Mouse (Mus musculus) limb, embryonic 11.5 days (tissue): ENCODE measurements at regions not wholly inside any gene's neighbourhood (a gene's known extent, or its start where the extent isn't known, plus 50 kb on each side); places are given as distances from the start of the nearest gene placed in this dataset.

Experiments used
- ATAC-seq: fragments of 200-750 bp; cut with Nextera tagmentation; 2 replicates; pipeline ENCODE4 v1.8.0; 2017; ENCODE audit warnings: low read depth; ENCODE audit not compliant: insufficient number of reproducible peaks, low FRiP score, low TSS enrichment
- DNase-seq: peaks from one replicate; pipeline ENCODE4 v3.0.0-alpha.2; 2015; ENCODE audit warnings: low spot score
- H3K27ac ChIP-seq: fragments of 300-500 bp; sonication (generic); replicated peaks from 2 replicates; pipeline ENCODE4 v1.5.1; 2014; ENCODE audit warnings: low read depth, mild to moderate bottlenecking, low read length
- H3K27me3 ChIP-seq: fragments of 300-500 bp; sonication (generic); 2 replicates; pipeline ENCODE4 v1.6.1; 2014; ENCODE audit warnings: mild to moderate bottlenecking, low read length, mixed read lengths; ENCODE audit not compliant: control insufficient read depth, insufficient read depth
- H3K36me3 ChIP-seq: fragments of 300-500 bp; sonication (generic); 2 replicates; pipeline ENCODE4 v1.6.1; 2014; ENCODE audit warnings: mild to moderate bottlenecking, low read length, moderate library complexity, mixed read lengths; ENCODE audit not compliant: control insufficient read depth, insufficient read depth
- H3K4me1 ChIP-seq: fragments of 300-500 bp; sonication (generic); 2 replicates; pipeline ENCODE4 v1.6.1; 2014; ENCODE audit warnings: low read length, mixed read lengths; ENCODE audit not compliant: control insufficient read depth, insufficient read depth
- H3K4me2 ChIP-seq: fragments of 300-500 bp; sonication (generic); 2 replicates; pipeline ENCODE4 v1.6.1; 2014; ENCODE audit warnings: low read depth, mild to moderate bottlenecking, moderate library complexity; ENCODE audit not compliant: severe bottlenecking
- H3K4me3 ChIP-seq: fragments of 300-500 bp; sonication (generic); 2 replicates; pipeline ENCODE4 v1.5.1; 2014; ENCODE audit warnings: low read depth, low read length
- H3K9ac ChIP-seq: fragments of 300-500 bp; sonication (generic); 2 replicates; pipeline ENCODE4 v1.6.1; 2014; ENCODE audit warnings: mild to moderate bottlenecking, low read length
- H3K9me3 ChIP-seq: fragments of 300-500 bp; sonication (generic); 2 replicates; pipeline ENCODE4 v1.6.1; 2016; ENCODE audit warnings: low read length; ENCODE audit not compliant: control insufficient read depth
- WGBS: fragments of 180-500 bp; shearing (Covaris S2); extraction: QIAGEN DNeasy Blood & Tissue Kit; methylation state at CpG from one replicate; pipeline ENCODE4 v1.1.7; 2014; 5-methylcytosine and 5-hydroxymethylcytosine counted together

DNA sequence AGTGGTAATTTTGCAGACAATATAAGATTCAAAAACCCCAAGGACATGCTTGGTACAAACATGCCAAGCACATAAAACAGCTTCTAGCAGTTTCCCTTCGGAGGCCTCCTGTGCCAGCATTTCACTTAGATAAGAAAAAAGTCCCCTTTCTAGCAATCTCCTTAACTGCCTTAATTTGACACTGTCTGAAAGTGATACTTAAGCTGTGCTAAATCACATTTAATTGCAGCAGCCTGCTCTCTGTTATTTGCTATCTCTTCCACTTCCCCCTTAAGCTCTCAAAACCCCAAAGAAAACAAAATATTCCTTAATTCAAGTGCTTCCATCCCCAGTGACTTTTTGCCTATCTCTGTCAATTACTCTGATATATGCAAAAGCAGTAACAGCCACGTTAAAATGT lies 86.9 kb upstream of the Prokr2 start:
- no peak overlapping the region for H3K4me3 ChIP-seq
- 23% methylated on average over 2 of the region's 2 CpGs for WGBS
- H3K27me3 ChIP-seq = no peaks in the 10 kb centered on the region
- no peaks in the 10 kb centered on the region for H3K36me3 ChIP-seq
- H3K27ac ChIP-seq = no peak overlapping the region
- no peak overlapping the region for H3K9ac ChIP-seq
- DNase-seq (no peak), ATAC-seq (no peak)
- no peak overlapping the region for H3K4me2 ChIP-seq
- no peaks in the 10 kb centered on the region for H3K4me1 ChIP-seq
- no peaks in the 10 kb centered on the region for H3K9me3 ChIP-seq

DNA sequence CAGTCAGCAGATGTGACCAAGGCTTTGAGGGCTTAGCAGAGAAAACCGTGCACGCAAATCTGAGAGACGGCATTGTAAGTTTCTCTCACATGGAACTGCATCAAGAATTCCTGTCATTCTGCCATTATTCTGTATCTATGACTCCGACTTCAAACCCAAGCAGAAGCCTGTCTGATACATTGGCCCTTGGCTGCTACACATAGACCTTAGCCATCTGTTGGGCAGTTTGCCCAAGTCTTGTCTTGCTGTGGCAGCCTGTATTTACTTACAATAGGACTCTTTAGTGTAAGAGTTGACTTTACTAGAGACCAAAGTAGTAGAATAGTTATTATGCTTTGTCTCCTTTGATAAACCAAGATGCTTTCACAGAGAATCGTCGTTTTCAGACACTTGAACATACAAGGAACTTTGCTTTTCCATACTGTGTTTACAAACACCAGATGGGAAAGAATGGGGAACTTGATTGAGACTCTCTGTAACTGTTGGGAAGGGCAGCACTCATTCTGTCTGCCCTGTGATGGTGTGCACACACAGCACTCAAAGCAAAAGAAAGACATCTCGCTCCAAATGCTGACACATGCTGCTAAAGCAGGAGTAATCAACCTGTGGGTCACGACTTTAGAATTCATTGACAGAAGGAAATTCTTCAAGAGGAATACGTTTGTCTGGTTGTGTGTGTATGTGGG lies 83.9 kb upstream of the Prokr2 start:
- Histone ChIP-seq H3K4me1 (no peaks in the 10 kb centered on the region), H3K9ac (no peak overlapping the region), H3K36me3 (no peaks in the 10 kb centered on the region), H3K27me3 (no peaks in the 10 kb centered on the region), H3K27ac (no peak overlapping the region), H3K4me2 (no peak overlapping the region), H3K9me3 (no peaks in the 10 kb centered on the region), H3K4me3 (no peak overlapping the region)
- DNase-seq (no peak), ATAC-seq (no peak)
- WGBS = 89% methylated on average over 9 of the region's 9 CpGs

DNA sequence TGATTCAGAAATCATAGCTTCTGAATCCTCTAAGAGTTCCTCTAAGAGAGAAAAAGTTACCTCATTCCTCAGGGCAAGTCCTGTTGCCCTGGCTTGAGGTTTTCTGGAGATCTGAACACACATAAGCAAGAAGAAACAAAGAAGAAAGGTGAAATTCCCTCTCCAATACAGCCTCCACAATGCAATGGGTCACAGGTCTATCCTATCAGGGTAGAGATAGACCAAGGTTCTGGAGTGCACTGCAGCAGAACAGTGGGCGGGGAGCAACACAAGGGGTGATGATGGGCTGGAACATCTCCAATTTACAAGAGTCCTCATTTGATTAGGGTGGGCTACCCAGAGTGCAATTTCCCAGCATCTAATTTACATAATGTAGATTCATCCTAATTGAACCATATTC lies 69.8 kb upstream of the Prokr2 start:
- ATAC-seq (no peak), DNase-seq (no peak)
- Histone ChIP-seq H3K27ac (no peak overlapping the region), H3K9ac (no peak overlapping the region), H3K9me3 (no peaks in the 10 kb centered on the region), H3K4me2 (no peak overlapping the region), H3K27me3 (no peaks in the 10 kb centered on the region), H3K4me3 (no peak overlapping the region), H3K36me3 (no peaks in the 10 kb centered on the region), H3K4me1 (0 out of 2 replicates have a peak, but pooled peaks cover 3% of the 10 kb centered on the region)
- 100% methylated on average over 1 of the region's 1 CpGs for WGBS

DNA sequence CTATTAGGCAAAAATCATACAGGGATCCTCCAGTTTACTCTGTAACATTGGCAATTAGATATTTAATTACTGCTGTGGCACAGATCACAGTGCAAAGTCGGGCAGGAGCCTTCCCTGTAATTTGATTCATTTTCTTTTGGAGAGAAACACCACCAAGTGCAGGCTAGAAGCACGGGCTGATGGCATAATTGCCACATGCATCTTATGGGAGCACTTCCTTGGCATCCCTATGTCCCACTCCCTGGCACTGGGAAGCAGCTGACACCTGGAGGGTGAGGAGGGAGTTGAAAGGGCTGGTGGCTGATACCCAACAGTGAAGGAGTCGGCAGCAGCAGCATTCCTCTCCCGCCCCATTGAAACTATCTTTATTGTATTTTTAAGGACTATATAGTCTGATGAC lies 64.1 kb upstream of the Prokr2 start:
- no peaks in the 10 kb centered on the region for H3K27me3 ChIP-seq

DNA sequence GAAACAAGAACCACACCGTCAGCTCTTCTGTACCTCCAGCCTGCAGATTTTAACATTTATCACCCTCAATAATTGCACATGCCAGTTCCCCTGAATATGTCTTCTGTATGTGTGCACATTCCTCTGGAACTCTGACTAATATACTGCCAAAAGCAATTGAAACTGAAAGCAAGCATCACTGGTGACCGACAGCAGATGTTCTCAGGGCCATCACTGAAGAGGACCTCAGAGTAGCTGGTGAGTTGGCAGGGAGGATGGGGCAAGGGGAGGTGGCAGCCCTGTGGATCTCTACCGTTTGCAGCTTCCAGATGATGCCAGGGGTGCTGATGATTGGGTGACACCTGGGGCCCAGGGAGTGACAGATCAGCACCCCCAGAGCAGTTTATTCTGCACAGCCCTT lies 62.6 kb upstream of the Prokr2 start:
- H3K9me3 ChIP-seq = no peaks in the 10 kb centered on the region
- no peak overlapping the region for H3K4me3 ChIP-seq
- peaks cover 18% of the 10 kb centered on the region for H3K4me1 ChIP-seq
- no peaks in the 10 kb centered on the region for H3K27me3 ChIP-seq
- DNase-seq (no peak), ATAC-seq (no peak)
- no peak overlapping the region for H3K9ac ChIP-seq
- H3K36me3 ChIP-seq = no peaks in the 10 kb centered on the region
- no peak overlapping the region for H3K27ac ChIP-seq
- 76% methylated on average over 3 of the region's 3 CpGs for WGBS
- H3K4me2 ChIP-seq = no peak overlapping the region

More for the DNA sequence above, 64.1 kb upstream of the Prokr2 start:
- Histone ChIP-seq H3K9me3 (no peaks in the 10 kb centered on the region), H3K4me2 (no peak overlapping the region), H3K27ac (no peak overlapping the region), H3K4me3 (no peak overlapping the region), H3K36me3 (no peaks in the 10 kb centered on the region), H3K4me1 (peaks cover 18% of the 10 kb centered on the region), H3K9ac (no peak overlapping the region)
- ATAC-seq (no peak), DNase-seq (no peak)
- 73% methylated on average over 4 of the region's 4 CpGs for WGBS

DNA sequence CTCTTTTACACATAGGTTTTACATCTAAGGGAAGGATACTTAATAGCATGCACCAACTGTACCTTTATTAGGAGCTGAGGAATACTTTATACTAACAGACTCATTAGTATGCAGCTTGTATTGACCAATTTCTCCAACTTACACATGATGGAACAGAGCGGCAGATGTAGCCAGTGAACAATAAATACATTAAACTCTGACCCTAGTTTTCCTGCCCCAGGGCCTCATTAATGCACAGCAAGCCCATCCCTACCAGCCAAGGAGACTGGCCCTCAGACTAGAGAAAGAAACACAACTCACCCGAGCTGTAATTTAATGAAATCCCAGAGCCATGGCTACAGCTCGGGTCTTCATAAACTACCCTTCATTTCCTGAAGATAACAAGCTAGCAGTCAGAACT lies 60.8 kb upstream of the Prokr2 start:
- H3K27ac ChIP-seq = no peak overlapping the region
- DNase-seq (no peak), ATAC-seq (no peak)
- H3K9me3 ChIP-seq = no peaks in the 10 kb centered on the region
- no peaks in the 10 kb centered on the region for H3K27me3 ChIP-seq
- WGBS = 15% methylated on average over 3 of the region's 3 CpGs
- no peak overlapping the region for H3K4me3 ChIP-seq
- H3K36me3 ChIP-seq = no peaks in the 10 kb centered on the region
- H3K4me2 ChIP-seq = no peak overlapping the region
- no peak overlapping the region for H3K9ac ChIP-seq
- peaks cover 15% of the 10 kb centered on the region for H3K4me1 ChIP-seq

DNA sequence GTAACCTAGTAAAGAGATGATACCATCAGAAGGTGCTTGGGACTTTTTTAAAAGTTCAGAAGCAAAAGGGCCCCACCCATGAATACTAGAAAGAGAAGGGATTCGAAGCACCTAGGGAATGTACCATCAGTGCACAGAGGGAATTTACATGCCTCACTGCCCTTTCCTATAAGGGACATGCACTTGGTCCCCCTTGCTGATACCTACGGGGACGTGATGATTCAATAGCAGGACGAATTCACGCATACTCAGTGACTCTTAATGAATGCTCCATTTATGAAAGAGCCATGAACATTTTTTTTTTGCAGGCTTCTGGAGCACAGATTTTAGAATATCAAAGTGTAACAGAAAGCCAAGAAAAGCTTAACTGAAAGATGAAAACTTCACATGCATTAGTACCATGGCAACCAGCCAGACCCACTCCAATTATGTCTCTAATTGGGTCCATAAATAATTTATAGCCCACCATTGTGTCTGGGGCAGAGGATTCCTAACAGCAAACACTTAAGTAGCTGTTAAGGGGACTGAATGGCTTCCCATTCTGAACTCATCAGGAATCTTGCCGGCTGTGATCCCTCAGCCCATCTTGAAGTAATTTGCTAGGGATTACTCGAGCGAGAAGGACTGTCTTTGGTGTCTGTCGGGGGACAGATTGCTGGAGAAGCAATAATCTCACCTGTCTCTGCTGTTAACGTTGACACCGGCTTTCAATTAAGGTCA lies 59.4 kb upstream of the Prokr2 start:
- H3K9me3 ChIP-seq = no peaks in the 10 kb centered on the region
- peak; percentile 40; the same call in 1 of the 2 replicates for ATAC-seq
- H3K27me3 ChIP-seq = no peaks in the 10 kb centered on the region
- WGBS = 28% methylated on average over 11 of the region's 11 CpGs
- no peak overlapping the region for H3K27ac ChIP-seq
- peak; percentile 42 for DNase-seq
- peaks cover 15% of the 10 kb centered on the region for H3K4me1 ChIP-seq
- no peak overlapping the region for H3K4me3 ChIP-seq
- no peak overlapping the region for H3K9ac ChIP-seq
- no peak overlapping the region for H3K4me2 ChIP-seq
- H3K36me3 ChIP-seq = no peaks in the 10 kb centered on the region
